In genomic region chr13:12864263-12864662, GRCm38 (mm10) we compare ENCODE assay signal across 11 mouse cellular contexts.
DNase-seq lines count a peak whose midpoint lies in the region; ATAC-seq and TF ChIP-seq lines count a peak whose summit lies in the region.
"Had no signal": no experiment of that assay in that cellular context is flagged by ENCODE, and none has a peak within 500 bp of the region (broad histone marks: within the 10 kb centered on the region; RNA-seq: fewer than 3 reads in every experiment).

No protein-coding gene starts in this region.

- no peak overlapping the region for H3K9ac ChIP-seq in liver, embryonic 11.5 days (ENCODE audit: low read depth, low read length)
- H3K9ac ChIP-seq in forebrain, embryonic 12.5 days: no peak overlapping the region
- no peak overlapping the region for H3K9ac ChIP-seq in intestine, postnatal 0 days (ENCODE audit: low read depth, low read length)
- no peak overlapping the region for H3K9ac ChIP-seq in neural tube, embryonic 14.5 days (replicated peaks; ENCODE audit: low read depth, low read length)

- no peak overlapping the region for H3K4me2 ChIP-seq in liver, embryonic 11.5 days
- H3K4me2 ChIP-seq in forebrain, embryonic 12.5 days: no peak overlapping the region
- H3K4me2 ChIP-seq in intestine, postnatal 0 days (replicated peaks; ENCODE audit: low read depth): no peak overlapping the region
- no peak overlapping the region for H3K4me2 ChIP-seq in neural tube, embryonic 14.5 days (ENCODE audit: low read depth, low read length)

- no peaks in the 10 kb centered on the region for H3K36me3 ChIP-seq in liver, embryonic 11.5 days (ENCODE audit: control insufficient read depth, insufficient read depth, low read length)
- H3K36me3 ChIP-seq in forebrain, embryonic 12.5 days (replicated peaks): no peaks in the 10 kb centered on the region
- no peaks in the 10 kb centered on the region for H3K36me3 ChIP-seq in intestine, postnatal 0 days (ENCODE audit: control insufficient read depth, insufficient read depth)
- no peaks in the 10 kb centered on the region for H3K36me3 ChIP-seq in neural tube, embryonic 14.5 days (ENCODE audit: control insufficient read depth, insufficient read depth, low read length)

- TF ChIP-seq CTCF in intestine, postnatal 0 days (IDR thresholded peaks at IDR 0.05; ENCODE audit: low read depth): no peak

- H3K4me3 ChIP-seq in liver, embryonic 11.5 days (ENCODE audit: low read depth, low read length): no peak overlapping the region
- no peak overlapping the region for H3K4me3 ChIP-seq in forebrain, embryonic 12.5 days (replicated peaks)
- H3K4me3 ChIP-seq in intestine, postnatal 0 days (ENCODE audit: low read depth, low read length): no peak overlapping the region
- no peak overlapping the region for H3K4me3 ChIP-seq in neural tube, embryonic 14.5 days (ENCODE audit: low read depth, low read length)
- H3K4me3 ChIP-seq: erythroblast, embryonic 14.5 days had no signal

- DNase-seq in liver, embryonic 11.5 days (ENCODE audit: low spot score): no peak
- DNase-seq in liver: no peak
- no peak for DNase-seq in adrenal gland, adult 2 months
- DNase-seq in frontal cortex, postnatal 25 days (ENCODE audit: low spot score in 2 of 2): no peak
- DNase-seq in gastrocnemius, adult 8-10 months (ENCODE audit: low spot score in 2 of 2): no peak
- DNase-seq: lung, postnatal 14 days; thymus, postnatal 4 days had no signal

- peaks cover 10% of the 10 kb centered on the region for H3K9me3 ChIP-seq in liver, embryonic 11.5 days (ENCODE audit: control insufficient read depth, low read length)
- peaks cover 42% of the 10 kb centered on the region for H3K9me3 ChIP-seq in forebrain, embryonic 12.5 days
- peaks cover 7% of the 10 kb centered on the region; the same call in 1 of the 2 replicates for H3K9me3 ChIP-seq in intestine, postnatal 0 days (ENCODE audit: control insufficient read depth)
- peaks cover 10% of the 10 kb centered on the region for H3K9me3 ChIP-seq in neural tube, embryonic 14.5 days (ENCODE audit: control insufficient read depth, low read length)

- no peaks in the 10 kb centered on the region for H3K4me1 ChIP-seq in liver, embryonic 11.5 days (replicated peaks; ENCODE audit: control insufficient read depth, insufficient read depth, low read length)
- no peaks in the 10 kb centered on the region for H3K4me1 ChIP-seq in forebrain, embryonic 12.5 days
- H3K4me1 ChIP-seq in intestine, postnatal 0 days (replicated peaks; ENCODE audit: control insufficient read depth, insufficient read depth, low read length): no peaks in the 10 kb centered on the region
- H3K4me1 ChIP-seq in neural tube, embryonic 14.5 days (ENCODE audit: control insufficient read depth, insufficient read depth, low read length): no peaks in the 10 kb centered on the region

- no peak overlapping the region for H3K27ac ChIP-seq in liver, embryonic 11.5 days (ENCODE audit: low read depth, low read length)
- no peak overlapping the region for H3K27ac ChIP-seq in forebrain, embryonic 12.5 days
- no peak overlapping the region for H3K27ac ChIP-seq in intestine, postnatal 0 days (ENCODE audit: low read depth, low read length)
- H3K27ac ChIP-seq in neural tube, embryonic 14.5 days (ENCODE audit: low read depth, low read length): no peak overlapping the region

- no peaks in the 10 kb centered on the region for H3K27me3 ChIP-seq in liver, embryonic 11.5 days (replicated peaks; ENCODE audit: control insufficient read depth, insufficient read depth, low read length)
- no peaks in the 10 kb centered on the region for H3K27me3 ChIP-seq in forebrain, embryonic 12.5 days
- H3K27me3 ChIP-seq in intestine, postnatal 0 days (replicated peaks; ENCODE audit: control insufficient read depth, insufficient read depth, low read length): no peaks in the 10 kb centered on the region
- no peaks in the 10 kb centered on the region for H3K27me3 ChIP-seq in neural tube, embryonic 14.5 days (ENCODE audit: control insufficient read depth, insufficient read depth, low read length)

- peak; percentile 57 for ATAC-seq in liver, embryonic 11.5 days (replicated peaks; ENCODE audit: low FRiP score)
- ATAC-seq in forebrain, embryonic 12.5 days (ENCODE audit: low FRiP score): 0 out of 2 replicates have a peak, but pooled peaks have one; percentile 39
- ATAC-seq in intestine, postnatal 0 days: peak; percentile 48
- ATAC-seq in neural tube, embryonic 14.5 days (ENCODE audit: low read depth): peak; percentile 54; the same call in 1 of the 2 replicates
